Mouse (Mus musculus): ENCODE measurements around the gene Tysnd1. TPM values are rescaled to one million over a fixed set of nuclear protein-coding genes. Genes with fewer than 3 reads are reported as not detected.

Gene Tysnd1
- polyA plus RNA-seq (2014; fragmentation: Illumina TruSeq; extraction: RNeasy Lipid Tissue Mini Kit (QIAGEN cat#74804); ENCODE audit: low read depth, low replicate concordance) = 3.9 TPM

GRCm38 (mm10) chr10:61694870-61695670 lies at the start of gene Tysnd1:
Tysnd1 (plus strand) TSS chr10:61695514.

GRCm38 (mm10) chr10:61647790-61648736 lies 47.3 kb upstream of the Tysnd1 start, which contains the start of gene Ppa1:
Ppa1 (plus strand) TSS chr10:61648552.

GRCm38 (mm10) chr10:61680015-61680913 lies 15.1 kb upstream of the Tysnd1 start, which contains the start of gene Sar1a:
Sar1a (plus strand) TSS chr10:61680299.

GRCm38 (mm10) chr10:61714771-61715461 lies 19.6 kb downstream of the Tysnd1 start, which contains the start of gene Aifm2:
Aifm2 (plus strand) TSS chr10:61715263.

Other genes with a start within 250 kb of the Tysnd1 start
- 48.2 TPM for gene Eif4ebp2, start 242.9 kb upstream of the Tysnd1 start, polyA plus RNA-seq (2014; fragmentation: Illumina TruSeq; extraction: RNeasy Lipid Tissue Mini Kit (QIAGEN cat#74804); ENCODE audit: low read depth, low replicate concordance)
- 1.5 TPM for gene Lrrc20, start 219.7 kb upstream of the Tysnd1 start, polyA plus RNA-seq (2014; fragmentation: Illumina TruSeq; extraction: RNeasy Lipid Tissue Mini Kit (QIAGEN cat#74804); ENCODE audit: low read depth, low replicate concordance)
- not detected for gene Npffr1, start 100.0 kb upstream of the Tysnd1 start, polyA plus RNA-seq (2014; fragmentation: Illumina TruSeq; extraction: RNeasy Lipid Tissue Mini Kit (QIAGEN cat#74804); ENCODE audit: low read depth, low replicate concordance)
- gene Ppa1, start 47.0 kb upstream of the Tysnd1 start, polyA plus RNA-seq (2014; fragmentation: Illumina TruSeq; extraction: RNeasy Lipid Tissue Mini Kit (QIAGEN cat#74804); ENCODE audit: low read depth, low replicate concordance) = 239 TPM
- 106 TPM for gene Sar1a, start 15.2 kb upstream of the Tysnd1 start, polyA plus RNA-seq (2014; fragmentation: Illumina TruSeq; extraction: RNeasy Lipid Tissue Mini Kit (QIAGEN cat#74804); ENCODE audit: low read depth, low replicate concordance)
- gene Aifm2, start 19.7 kb downstream of the Tysnd1 start, polyA plus RNA-seq (2014; fragmentation: Illumina TruSeq; extraction: RNeasy Lipid Tissue Mini Kit (QIAGEN cat#74804); ENCODE audit: low read depth, low replicate concordance) = 5.4 TPM
- gene H2afy2, start 88.6 kb downstream of the Tysnd1 start, polyA plus RNA-seq (2014; fragmentation: Illumina TruSeq; extraction: RNeasy Lipid Tissue Mini Kit (QIAGEN cat#74804); ENCODE audit: low read depth, low replicate concordance) = 0.40 TPM

Data from liver, adult 10 weeks (tissue).